Mouse (Mus musculus) thymus, adult 2 months (tissue): ENCODE results near the gene Glis3.

Experiments used
- CTCF ChIP-seq: fragments of 200-500 bp; IDR thresholded peaks from 2 replicates; pipeline ENCODE4 v1.5.1; 2012; ENCODE audit warnings: mild to moderate bottlenecking, control low read depth, low read length, moderate library complexity, borderline replicate concordance; ENCODE audit not compliant: control insufficient read depth, poor library complexity, insufficient read depth; ENCODE audit errors: extremely low read depth
- POLR2A ChIP-seq: fragments of 200-500 bp; IDR thresholded peaks from 2 replicates; pipeline ENCODE4 v1.6.1; 2012; ENCODE audit warnings: mild to moderate bottlenecking, low read length, control low read depth, moderate library complexity; ENCODE audit not compliant: control insufficient read depth, poor library complexity, insufficient read depth; ENCODE audit errors: extremely low read depth

GRCm38 (mm10) chr19:28235096-28235495 lies 444.8 kb downstream of the Glis3 start:
- TF ChIP-seq POLR2A (no peak), CTCF (no peak)
